Mouse (Mus musculus) limb, embryonic 11.5 days (tissue): ENCODE measurements at regions not wholly inside any gene's neighbourhood (a gene's known extent, or its start where the extent isn't known, plus 50 kb on each side); places are given as distances from the start of the nearest gene placed in this dataset.

Experiments used
- ATAC-seq: fragments of 200-750 bp; cut with Nextera tagmentation; 2 replicates; pipeline ENCODE4 v1.8.0; 2017; ENCODE audit warnings: low read depth; ENCODE audit not compliant: insufficient number of reproducible peaks, low FRiP score, low TSS enrichment
- DNase-seq: peaks from one replicate; pipeline ENCODE4 v3.0.0-alpha.2; 2015; ENCODE audit warnings: low spot score
- H3K27ac ChIP-seq: fragments of 300-500 bp; sonication (generic); replicated peaks from 2 replicates; pipeline ENCODE4 v1.5.1; 2014; ENCODE audit warnings: low read depth, mild to moderate bottlenecking, low read length
- H3K27me3 ChIP-seq: fragments of 300-500 bp; sonication (generic); 2 replicates; pipeline ENCODE4 v1.6.1; 2014; ENCODE audit warnings: mild to moderate bottlenecking, low read length, mixed read lengths; ENCODE audit not compliant: control insufficient read depth, insufficient read depth
- H3K36me3 ChIP-seq: fragments of 300-500 bp; sonication (generic); 2 replicates; pipeline ENCODE4 v1.6.1; 2014; ENCODE audit warnings: mild to moderate bottlenecking, low read length, moderate library complexity, mixed read lengths; ENCODE audit not compliant: control insufficient read depth, insufficient read depth
- H3K4me1 ChIP-seq: fragments of 300-500 bp; sonication (generic); 2 replicates; pipeline ENCODE4 v1.6.1; 2014; ENCODE audit warnings: low read length, mixed read lengths; ENCODE audit not compliant: control insufficient read depth, insufficient read depth
- H3K4me2 ChIP-seq: fragments of 300-500 bp; sonication (generic); 2 replicates; pipeline ENCODE4 v1.6.1; 2014; ENCODE audit warnings: low read depth, mild to moderate bottlenecking, moderate library complexity; ENCODE audit not compliant: severe bottlenecking
- H3K4me3 ChIP-seq: fragments of 300-500 bp; sonication (generic); 2 replicates; pipeline ENCODE4 v1.5.1; 2014; ENCODE audit warnings: low read depth, low read length
- H3K9ac ChIP-seq: fragments of 300-500 bp; sonication (generic); 2 replicates; pipeline ENCODE4 v1.6.1; 2014; ENCODE audit warnings: mild to moderate bottlenecking, low read length
- H3K9me3 ChIP-seq: fragments of 300-500 bp; sonication (generic); 2 replicates; pipeline ENCODE4 v1.6.1; 2016; ENCODE audit warnings: low read length; ENCODE audit not compliant: control insufficient read depth
- WGBS: fragments of 180-500 bp; shearing (Covaris S2); extraction: QIAGEN DNeasy Blood & Tissue Kit; methylation state at CpG from one replicate; pipeline ENCODE4 v1.1.7; 2014; 5-methylcytosine and 5-hydroxymethylcytosine counted together

DNA sequence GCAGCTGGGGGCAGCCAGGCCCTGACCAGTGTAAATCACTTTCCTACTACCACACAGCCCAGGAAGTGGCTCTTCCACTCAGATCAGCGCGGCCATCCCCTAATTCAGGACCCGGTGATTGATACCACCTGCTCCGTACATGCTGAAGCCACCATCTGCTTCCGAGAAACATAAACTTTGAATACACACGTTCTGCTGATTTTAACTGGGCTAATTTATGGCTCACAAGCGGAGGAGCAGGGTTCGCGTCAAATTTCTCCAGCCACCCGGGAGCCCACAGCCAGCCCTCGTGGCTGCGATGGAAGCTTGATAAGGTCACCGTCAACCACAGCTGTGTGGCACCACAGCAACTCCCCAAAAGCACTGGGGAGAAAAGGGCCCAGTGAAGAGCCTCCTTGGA, 72.0 kb upstream of the Nkx1-1 start:
- no peak overlapping the region for H3K27ac ChIP-seq
- peaks cover 32% of the 10 kb centered on the region for H3K4me1 ChIP-seq
- WGBS: 7% methylated on average over 13 of the region's 13 CpGs
- no peaks in the 10 kb centered on the region for H3K9me3 ChIP-seq
- H3K36me3 ChIP-seq: no peaks in the 10 kb centered on the region
- DNase-seq: peak; percentile 68
- ATAC-seq: no peak
- no peak overlapping the region for H3K4me3 ChIP-seq
- H3K4me2 ChIP-seq: peak overlapping the region; percentile 0; the same call in 1 of the 2 replicates
- H3K9ac ChIP-seq: no peak overlapping the region
- H3K27me3 ChIP-seq: peaks cover 9% of the 10 kb centered on the region; the same call in 1 of the 2 replicates

DNA sequence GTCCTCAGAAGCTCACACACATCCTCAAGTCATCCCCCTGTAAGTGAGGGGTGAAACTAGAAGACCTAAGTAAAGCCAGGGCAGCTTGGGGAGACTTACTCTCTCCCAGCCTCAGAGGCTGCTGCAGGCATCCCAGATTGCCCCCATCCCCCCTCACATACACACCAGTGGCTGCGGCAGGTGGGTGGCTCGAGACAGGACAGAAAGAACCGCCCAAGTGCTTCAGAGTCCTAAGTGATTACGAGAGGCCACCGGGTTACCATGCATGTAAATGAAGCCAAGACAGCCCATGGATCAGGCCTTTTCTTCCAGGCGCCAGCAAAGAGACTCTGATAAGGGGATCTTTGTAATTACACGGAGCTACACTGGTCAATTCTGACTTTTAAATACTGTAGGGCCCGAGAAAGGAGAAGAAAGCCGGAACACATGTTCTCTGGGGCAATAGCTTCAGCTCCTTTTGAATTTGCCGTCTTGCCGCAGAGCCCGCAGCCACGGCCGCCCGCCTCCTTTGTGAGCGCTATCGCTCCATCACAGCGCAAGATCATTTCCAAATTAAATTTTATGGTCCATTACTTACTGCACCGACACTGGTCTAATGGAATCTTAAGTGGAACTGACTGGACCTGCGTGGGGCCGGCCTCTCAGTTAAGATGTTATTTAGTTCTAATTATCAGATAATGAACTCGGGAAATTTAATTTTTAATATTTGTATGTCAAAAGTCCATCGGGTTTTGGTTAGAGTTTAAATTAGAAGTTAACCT, 68.1 kb upstream of the Nkx1-1 start:
- DNase-seq (no peak), ATAC-seq (no peak)
- H3K27me3 ChIP-seq: peaks cover 9% of the 10 kb centered on the region; the same call in 1 of the 2 replicates
- peaks cover 33% of the 10 kb centered on the region for H3K4me1 ChIP-seq
- H3K9me3 ChIP-seq: no peaks in the 10 kb centered on the region
- H3K36me3 ChIP-seq: no peaks in the 10 kb centered on the region
- WGBS: 42% methylated on average over 23 of the region's 23 CpGs
- no peak overlapping the region for H3K27ac ChIP-seq
- H3K4me2 ChIP-seq: no peak overlapping the region
- H3K4me3 ChIP-seq: no peak overlapping the region
- no peak overlapping the region for H3K9ac ChIP-seq

DNA sequence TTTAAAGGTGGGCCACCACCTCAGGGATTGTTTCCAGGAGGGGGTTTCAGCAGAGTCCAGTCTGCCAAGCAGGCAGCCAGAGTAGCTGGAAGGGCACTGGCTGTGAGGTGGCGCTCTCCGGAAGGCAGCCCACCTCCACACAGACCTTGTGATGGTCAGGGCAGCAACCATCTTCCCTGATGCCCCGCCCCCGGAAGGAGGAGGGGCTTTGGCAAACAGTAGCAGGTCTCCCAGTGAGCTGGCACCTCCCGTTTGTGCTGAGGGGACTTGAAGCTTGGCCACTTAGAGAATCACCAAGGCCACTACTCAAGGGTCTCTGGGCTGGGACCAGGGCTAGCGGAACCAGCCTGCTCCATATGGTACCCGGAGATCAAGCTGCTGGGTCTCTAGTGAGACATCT, 67.4 kb upstream of the Nkx1-1 start:
- 47% methylated on average over 6 of the region's 7 CpGs for WGBS
- ATAC-seq: no peak
- peaks cover 9% of the 10 kb centered on the region; the same call in 1 of the 2 replicates for H3K27me3 ChIP-seq

DNA sequence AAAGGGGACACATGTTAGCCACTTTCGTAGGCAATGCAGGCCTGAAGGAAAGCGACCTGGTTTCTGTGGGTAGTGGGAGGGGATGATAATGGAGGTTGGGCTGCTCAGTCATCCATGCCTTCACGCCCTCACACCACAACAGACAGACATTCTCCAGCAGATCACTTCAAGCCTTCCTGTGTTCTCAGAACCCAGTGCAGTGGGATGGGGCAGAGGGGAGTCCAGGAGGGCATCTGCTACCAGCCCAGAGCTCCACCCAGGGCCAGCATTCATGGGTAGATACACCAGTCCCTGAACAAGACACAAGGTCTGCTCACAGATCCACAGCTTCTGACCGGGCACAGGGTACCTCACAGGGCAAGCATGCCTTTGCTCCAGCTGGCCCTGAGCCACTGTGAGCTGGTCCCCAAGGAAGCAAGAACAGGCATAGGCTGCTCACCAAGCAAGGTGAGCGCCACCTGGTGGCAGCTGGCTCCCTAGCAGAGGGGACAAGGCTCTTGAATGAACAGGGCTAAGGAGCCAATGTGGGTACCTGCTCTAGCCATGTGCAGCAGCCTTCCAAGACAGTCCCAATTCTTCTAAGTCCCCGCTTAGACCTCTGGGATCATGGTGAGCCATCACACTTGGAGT, 62.2 kb upstream of the Nkx1-1 start:
- peak; percentile 67; the same call in 1 of the 2 replicates for ATAC-seq
- Histone ChIP-seq H3K27ac (no peak overlapping the region), H3K27me3 (0 out of 2 replicates have a peak, but pooled peaks cover 3% of the 10 kb centered on the region)

More for the DNA sequence above, 67.4 kb upstream of the Nkx1-1 start:
- Histone ChIP-seq H3K9ac (no peak overlapping the region), H3K4me1 (peaks cover 26% of the 10 kb centered on the region), H3K27ac (no peak overlapping the region), H3K9me3 (no peaks in the 10 kb centered on the region), H3K4me2 (no peak overlapping the region), H3K36me3 (no peaks in the 10 kb centered on the region), H3K4me3 (no peak overlapping the region)
- DNase-seq: no peak

DNA sequence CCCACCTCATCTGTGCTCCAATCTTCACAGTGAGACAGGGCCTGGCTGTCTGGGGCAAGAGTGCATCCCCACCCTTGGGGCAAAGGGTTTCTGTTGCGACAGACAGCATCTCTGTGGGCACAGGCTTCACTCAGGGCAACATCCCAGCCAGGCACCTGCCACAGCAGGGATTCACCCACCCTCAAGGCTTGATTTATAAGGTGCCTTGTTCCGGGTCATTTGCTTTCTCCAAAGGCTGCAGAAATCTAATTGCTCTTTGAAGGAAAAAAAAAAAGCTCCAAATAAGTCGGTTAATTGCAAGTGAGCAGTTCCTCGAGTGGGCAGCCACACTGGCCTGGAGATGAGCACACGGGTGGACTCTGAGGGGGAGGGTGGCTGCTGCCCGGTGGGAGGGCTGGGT, 61.5 kb upstream of the Nkx1-1 start:
- Histone ChIP-seq H3K27me3 (0 out of 2 replicates have a peak, but pooled peaks cover 3% of the 10 kb centered on the region), H3K4me2 (no peak overlapping the region), H3K9ac (no peak overlapping the region), H3K27ac (no peak overlapping the region), H3K4me1 (peaks cover 9% of the 10 kb centered on the region; the same call in 1 of the 2 replicates), H3K4me3 (no peak overlapping the region), H3K36me3 (no peaks in the 10 kb centered on the region), H3K9me3 (no peaks in the 10 kb centered on the region)
- no peak for DNase-seq
- 16% methylated on average over 6 of the region's 6 CpGs for WGBS
- no peak for ATAC-seq

More for the DNA sequence above, 62.2 kb upstream of the Nkx1-1 start:
- Histone ChIP-seq H3K4me2 (no peak overlapping the region), H3K9ac (no peak overlapping the region), H3K4me3 (no peak overlapping the region), H3K4me1 (peaks cover 12% of the 10 kb centered on the region; the same call in 1 of the 2 replicates), H3K36me3 (no peaks in the 10 kb centered on the region), H3K9me3 (no peaks in the 10 kb centered on the region)
- 14% methylated on average over 6 of the region's 6 CpGs for WGBS
- DNase-seq: peak; percentile 95

DNA sequence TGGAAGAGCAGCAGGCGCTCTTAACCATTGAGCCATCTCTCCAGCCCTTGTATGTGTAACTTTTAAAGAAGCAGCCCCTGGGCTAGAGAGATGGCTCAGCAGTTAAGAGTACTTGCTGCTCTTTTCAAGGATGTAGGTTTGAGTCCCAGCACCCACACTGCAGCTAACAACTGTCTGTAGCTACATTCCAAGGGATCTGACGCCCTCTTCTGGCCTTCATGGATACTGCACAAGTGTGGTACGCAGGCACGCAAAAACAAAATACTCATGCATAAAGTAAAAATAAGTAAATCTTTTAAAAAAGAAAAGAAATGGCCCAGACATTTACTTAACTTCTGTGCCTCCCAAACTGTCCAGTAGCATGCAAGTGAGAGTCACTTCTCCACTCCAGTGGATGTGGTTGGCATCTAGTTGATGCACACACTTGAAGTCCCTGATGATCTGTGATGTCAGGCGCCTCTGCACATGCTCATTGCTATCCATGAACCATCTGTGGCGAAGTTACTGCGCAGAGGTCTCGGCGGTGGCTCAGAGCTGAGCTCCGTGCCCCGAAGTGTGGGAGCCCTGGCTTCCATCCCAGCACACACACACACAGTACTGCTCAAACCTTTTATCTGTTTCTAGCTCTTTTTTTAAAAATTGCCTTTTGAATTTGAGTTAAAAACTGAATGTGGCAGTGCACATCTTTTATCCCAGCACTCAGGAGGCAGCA, 59.0 kb upstream of the Nkx1-1 start:
- 0 out of 2 replicates have a peak, but pooled peaks cover 2% of the 10 kb centered on the region for H3K27me3 ChIP-seq
- no peak overlapping the region for H3K9ac ChIP-seq
- WGBS: 92% methylated on average over 11 of the region's 11 CpGs

DNA sequence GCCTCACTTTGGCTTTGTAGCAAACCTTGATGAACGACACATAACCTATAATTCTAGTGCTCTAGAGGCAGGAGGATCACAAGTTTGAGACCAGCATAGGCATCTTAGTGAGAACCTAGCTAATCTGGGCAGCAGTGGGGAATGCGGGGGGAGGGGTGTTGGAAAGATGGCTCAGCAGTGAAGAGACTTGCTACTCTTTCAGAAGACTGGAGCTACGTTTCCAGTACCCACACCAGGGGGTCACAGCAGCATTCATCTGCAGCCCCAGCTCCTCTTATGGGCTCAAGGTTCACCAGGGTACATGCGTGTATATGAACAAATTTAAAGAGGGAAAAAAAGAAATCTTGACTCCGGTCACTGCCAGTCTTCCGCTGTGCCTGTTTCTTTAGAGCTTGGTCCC, 55.5 kb upstream of the Nkx1-1 start:
- H3K36me3 ChIP-seq: no peaks in the 10 kb centered on the region
- no peak overlapping the region for H3K9ac ChIP-seq
- H3K4me2 ChIP-seq: no peak overlapping the region
- ATAC-seq (no peak), DNase-seq (no peak)
- H3K4me3 ChIP-seq: no peak overlapping the region
- no peak overlapping the region for H3K27ac ChIP-seq
- H3K27me3 ChIP-seq: 0 out of 2 replicates have a peak, but pooled peaks cover 2% of the 10 kb centered on the region
- peaks cover 6% of the 10 kb centered on the region; the same call in 1 of the 2 replicates for H3K4me1 ChIP-seq
- WGBS: 75% methylated on average over 6 of the region's 6 CpGs
- H3K9me3 ChIP-seq: no peaks in the 10 kb centered on the region

More for the DNA sequence above, 59.0 kb upstream of the Nkx1-1 start:
- no peak for DNase-seq
- Histone ChIP-seq H3K27ac (no peak overlapping the region), H3K9me3 (no peaks in the 10 kb centered on the region), H3K36me3 (no peaks in the 10 kb centered on the region), H3K4me2 (no peak overlapping the region), H3K4me3 (no peak overlapping the region), H3K4me1 (peaks cover 15% of the 10 kb centered on the region; the same call in 1 of the 2 replicates)
- no peak for ATAC-seq

DNA sequence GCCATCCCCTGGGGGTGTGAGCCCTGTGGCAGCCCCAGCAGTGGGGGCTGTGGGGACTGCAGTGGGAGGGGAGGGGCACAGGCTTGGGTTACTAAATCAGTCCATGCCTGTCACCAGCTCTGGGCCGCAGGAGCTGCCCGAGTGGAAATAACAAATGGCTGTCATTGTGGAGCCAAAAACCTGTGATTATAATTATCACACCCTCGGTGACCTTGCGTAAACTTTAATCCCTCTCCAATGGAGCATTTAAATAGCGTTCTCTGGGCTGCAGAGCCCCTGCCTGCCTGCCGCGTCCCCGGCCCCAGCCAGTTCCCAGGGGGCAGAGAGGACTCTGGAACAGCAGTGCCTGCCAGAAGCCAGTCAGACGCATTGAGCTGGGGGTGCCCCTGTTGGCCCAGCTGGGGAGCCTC, 54.4 kb upstream of the Nkx1-1 start:
- Histone ChIP-seq H3K9ac (no peak overlapping the region), H3K27me3 (0 out of 2 replicates have a peak, but pooled peaks cover 2% of the 10 kb centered on the region), H3K27ac (no peak overlapping the region), H3K9me3 (no peaks in the 10 kb centered on the region), H3K4me3 (no peak overlapping the region), H3K36me3 (no peaks in the 10 kb centered on the region), H3K4me1 (peaks cover 6% of the 10 kb centered on the region; the same call in 1 of the 2 replicates), H3K4me2 (no peak overlapping the region)
- ATAC-seq: no peak
- no peak for DNase-seq
- 3% methylated on average over 9 of the region's 9 CpGs for WGBS
